Mouse (Mus musculus) lung, adult 2 months (tissue): Measurements from ENCODE around the gene Slc16a12.
A peak's percentile ranks its signal among the peaks of the same experiment; 100 is the strongest.

Experiments
- CTCF ChIP-seq: fragments of 200-500 bp; IDR thresholded peaks from 2 replicates; pipeline ENCODE4 v1.5.1; 2011; ENCODE audit warnings: mild to moderate bottlenecking, low read length, control low read depth; ENCODE audit not compliant: insufficient read depth
- POLR2A ChIP-seq: fragments of 200-500 bp; IDR thresholded peaks from 2 replicates; pipeline ENCODE4 v1.6.1; 2011; ENCODE audit warnings: low read depth, mild to moderate bottlenecking, control low read depth, low read length, borderline replicate concordance; ENCODE audit errors: extremely low read depth

- TF ChIP-seq CTCF, result no peak
- peak; percentile 24; the same call in 1 of the 2 replicates for TF ChIP-seq POLR2A
Measured at GRCm38 (mm10) chr19:34746688-34747504, at the start of gene Slc16a12.
